Mouse (Mus musculus): Measurements from ENCODE around the gene Thada.

DNA sequence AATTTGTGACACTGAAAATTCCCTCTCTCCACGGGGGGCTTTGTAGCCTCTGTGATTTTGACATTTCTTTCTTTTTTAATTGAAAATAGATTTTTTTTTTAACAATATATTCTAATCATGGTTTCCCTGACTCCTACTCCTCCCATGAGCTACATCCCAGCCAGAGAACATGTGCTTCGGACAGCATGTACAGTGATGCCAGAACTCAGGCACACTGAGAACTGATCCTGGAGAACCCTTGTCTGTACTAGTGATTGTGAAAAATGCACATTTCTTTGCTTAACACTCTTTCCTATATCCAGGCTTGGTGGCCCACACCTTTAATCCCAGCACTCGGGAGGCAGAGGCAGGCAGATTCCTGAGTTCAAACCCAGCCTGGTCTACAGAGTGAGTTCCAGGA, 16.8 kb upstream of the Thada start:
- no peak for TF ChIP-seq CTCF (conservative IDR thresholded peaks at IDR 0.05; ENCODE audit: insufficient read depth, insufficient read length, low read depth, low read length)
- no peak for TF ChIP-seq POLR2A (IDR thresholded peaks at IDR 0.05; ENCODE audit: low read depth, low read length)
